8 mouse cellular contexts compared by ENCODE assay signal in the genomic region with DNA sequence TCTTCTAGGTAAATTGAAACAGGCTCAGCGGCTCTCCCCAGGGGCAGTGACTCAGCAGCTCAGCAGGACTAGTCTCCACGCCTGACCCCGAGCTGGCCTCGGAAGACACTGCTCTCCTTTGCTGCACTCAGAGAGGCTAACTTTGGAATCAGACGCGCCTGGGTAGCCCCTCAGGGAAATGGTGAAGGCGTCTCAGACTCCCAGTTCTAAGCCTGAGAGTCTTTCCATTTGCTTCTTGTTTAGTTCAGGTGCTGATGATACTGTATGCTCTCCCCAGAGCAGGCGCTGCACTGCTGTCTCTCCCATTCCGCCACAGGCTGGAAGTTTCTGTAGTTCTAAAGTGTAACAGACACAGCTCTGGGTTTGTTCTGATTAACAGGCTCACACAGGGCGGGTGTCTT. TPM values are rescaled to one million over a fixed set of nuclear protein-coding genes. Genes with fewer than 3 reads are reported as not detected.
DNase-seq lines count a peak whose midpoint lies in the region; ATAC-seq and TF ChIP-seq lines count a peak whose summit lies in the region.

No protein-coding gene starts in this region.

- no peak for TF ChIP-seq CTCF in Patski (IDR thresholded peaks at IDR 0.05)

- H3K9ac ChIP-seq in limb, embryonic 14.5 days (ENCODE audit: low read depth, low read length, severe bottlenecking): peak overlapping the region; percentile 8; the same call in 1 of the 2 replicates
- H3K9ac ChIP-seq in neural tube, embryonic 11.5 days (ENCODE audit: low read length): peak overlapping the region; percentile 19; the same call in 1 of the 2 replicates

- CTCF ChIA-PET in Patski (lab: Charles Lee): interaction anchor here (0.9 to 1.3 kb wide), 5 partner anchors 9 to 96 kb away, joined by 3 to 4 read pairs (median 3); a partner anchor contains a TSS

- H3K4me2 ChIP-seq in limb, embryonic 14.5 days (replicated peaks; ENCODE audit: low read depth, low read length, severe bottlenecking): peak overlapping the region; percentile 43
- H3K4me2 ChIP-seq in neural tube, embryonic 11.5 days (ENCODE audit: low read depth): peak overlapping the region; percentile 35

- WGBS in forebrain, embryonic 10.5 days: 5% methylated on average over 10 of the region's 10 CpGs
- 4% methylated on average over 10 of the region's 10 CpGs for whole genome bisulfite sequencing in hindbrain, embryonic 10.5 days
- whole genome bisulfite sequencing in limb, embryonic 14.5 days: 11% methylated on average over 10 of the region's 10 CpGs
- 4% methylated on average over 10 of the region's 10 CpGs for WGBS in neural tube, embryonic 11.5 days

- DNase-seq in 3134 (ENCODE audit: extremely low read depth, insufficient read length, low spot score) (peak; percentile 53), Patski (ENCODE audit: low read depth, low spot score) (no peak)
- DNase-seq in forebrain, embryonic 10.5 days (ENCODE audit: extremely low spot score, low spot score): peak; percentile 58
- peak; percentile 36 for DNase-seq in hindbrain, embryonic 10.5 days (ENCODE audit: low spot score)
- no peak for DNase-seq in limb, embryonic 14.5 days (ENCODE audit: low spot score)
- peak; percentile 48 for DNase-seq in neural tube, embryonic 11.5 days (ENCODE audit: low spot score)
- no peak for DNase-seq in frontal cortex, postnatal 36 days (ENCODE audit: low spot score in 2 of 2)
- DNase-seq in thymus, postnatal 36 days: no peak

- TF ChIP-seq POLR2A in limb, embryonic 14.5 days (IDR thresholded peaks at IDR 0.05; ENCODE audit: borderline replicate concordance, extremely low read depth, insufficient read depth, insufficient read length): no peak

- H3K27me3 ChIP-seq in Patski: no peaks in the 10 kb centered on the region
- peaks cover 24% of the 10 kb centered on the region for H3K27me3 ChIP-seq in forebrain, embryonic 10.5 days (ENCODE audit: poor library complexity, severe bottlenecking)
- H3K27me3 ChIP-seq in hindbrain, embryonic 10.5 days (ENCODE audit: insufficient read depth, poor library complexity, severe bottlenecking): no peaks in the 10 kb centered on the region; the same call in 1 of the 2 replicates
- H3K27me3 ChIP-seq in limb, embryonic 14.5 days (ENCODE audit: control insufficient read depth, insufficient read depth, low read length): no peaks in the 10 kb centered on the region
- no peaks in the 10 kb centered on the region for H3K27me3 ChIP-seq in neural tube, embryonic 11.5 days (ENCODE audit: control insufficient read depth, insufficient read depth, low read length)

- peak; percentile 61 for ATAC-seq in Patski
- ATAC-seq in limb, embryonic 14.5 days (ENCODE audit: low FRiP score, low read depth): no peak
- ATAC-seq in neural tube, embryonic 11.5 days (ENCODE audit: insufficient read depth, low FRiP score, low TSS enrichment): no peak

- peak overlapping the region; percentile 54 for H3K27ac ChIP-seq in forebrain, embryonic 10.5 days
- peak overlapping the region; percentile 79 for H3K27ac ChIP-seq in hindbrain, embryonic 10.5 days
- H3K27ac ChIP-seq in limb, embryonic 14.5 days (replicated peaks; ENCODE audit: low read depth, low read length): peak overlapping the region; percentile 33
- no peak overlapping the region for H3K27ac ChIP-seq in neural tube, embryonic 11.5 days (ENCODE audit: low read depth, low read length)

- peak overlapping the region; percentile 93 for H3K4me3 ChIP-seq in forebrain, embryonic 10.5 days
- peak overlapping the region; percentile 96 for H3K4me3 ChIP-seq in hindbrain, embryonic 10.5 days
- H3K4me3 ChIP-seq in limb, embryonic 14.5 days (replicated peaks; ENCODE audit: low read length): peak overlapping the region; percentile 18
- peak overlapping the region; percentile 15; the same call in 1 of the 2 replicates for H3K4me3 ChIP-seq in neural tube, embryonic 11.5 days (ENCODE audit: low read depth, low read length)

- POLR2A ChIA-PET in Patski (lab: Charles Lee): interaction anchor here (1.0 kb wide), 1 partner anchor 37 kb away, joined by 5 read pairs; no protein-coding TSS in a partner anchor

- in situ Hi-C loops in Patski (cut with MboI; ENCODE audit: low pct_unique_long_range_greater_than_20kb): no loop called here

- peaks cover 81% of the 10 kb centered on the region for H3K4me1 ChIP-seq in forebrain, embryonic 10.5 days
- H3K4me1 ChIP-seq in hindbrain, embryonic 10.5 days (replicated peaks): peaks cover 84% of the 10 kb centered on the region
- H3K4me1 ChIP-seq in limb, embryonic 14.5 days (ENCODE audit: control insufficient read depth, insufficient read depth, low read length): peaks cover 46% of the 10 kb centered on the region
- peaks cover 17% of the 10 kb centered on the region for H3K4me1 ChIP-seq in neural tube, embryonic 11.5 days (ENCODE audit: control insufficient read depth, insufficient read depth, low read length)

- no peaks in the 10 kb centered on the region for H3K9me3 ChIP-seq in forebrain, embryonic 10.5 days
- no peaks in the 10 kb centered on the region for H3K9me3 ChIP-seq in hindbrain, embryonic 10.5 days
- no peaks in the 10 kb centered on the region for H3K9me3 ChIP-seq in limb, embryonic 14.5 days (ENCODE audit: control insufficient read depth, low read length)
- no peaks in the 10 kb centered on the region for H3K9me3 ChIP-seq in neural tube, embryonic 11.5 days (ENCODE audit: control insufficient read depth, low read length)

- H3K36me3 ChIP-seq in forebrain, embryonic 10.5 days (replicated peaks): peaks cover 38% of the 10 kb centered on the region
- peaks cover 57% of the 10 kb centered on the region for H3K36me3 ChIP-seq in hindbrain, embryonic 10.5 days
- H3K36me3 ChIP-seq in limb, embryonic 14.5 days (ENCODE audit: control insufficient read depth, insufficient read depth, low read length): peaks cover 32% of the 10 kb centered on the region
- H3K36me3 ChIP-seq in neural tube, embryonic 11.5 days (ENCODE audit: control insufficient read depth, insufficient read depth, low read length): no peaks in the 10 kb centered on the region

RNA-seq across cellular contexts. Expression of a gene that starts 5.4 kb away (rescaled TPM):
- polyA plus RNA-seq in Patski (2021): 30.8 TPM
- 9.4 and 9.6 TPM in 2 replicates for polyA plus RNA-seq in forebrain, embryonic 10.5 days (2016; fragmentation: Nextera tagmentation; extraction: Ambion mirVana)
- polyA plus RNA-seq in hindbrain, embryonic 10.5 days (2016; fragmentation: Nextera tagmentation; extraction: Ambion mirVana): 14.4 and 16.1 TPM in 2 replicates
- 27.5 and 38.0 TPM in 2 replicates for polyA plus RNA-seq in limb, embryonic 14.5 days (2012; rRNA removed)
- polyA plus RNA-seq in limb, embryonic 14.5 days (2014; fragmentation: Nextera tagmentation; extraction: Ambion mirVana): 14.8 and 14.9 TPM in 2 replicates
- 16.9 and 17.6 TPM in 2 replicates for polyA plus RNA-seq in neural tube, embryonic 11.5 days (2014; fragmentation: Nextera tagmentation; extraction: Ambion mirVana)

RNA-seq across cellular contexts. Expression of a gene that starts 28.4 kb away (rescaled TPM):
- polyA plus RNA-seq in Patski (2021): 0.13 TPM
- polyA plus RNA-seq in forebrain, embryonic 10.5 days (2016; fragmentation: Nextera tagmentation; extraction: Ambion mirVana): 0.76 and 1.3 TPM in 2 replicates
- polyA plus RNA-seq in hindbrain, embryonic 10.5 days (2016; fragmentation: Nextera tagmentation; extraction: Ambion mirVana): 9.0 TPM in 2 replicates
- polyA plus RNA-seq in limb, embryonic 14.5 days (2012; rRNA removed): 2.2 and 2.8 TPM in 2 replicates
- 1.8 and 2.1 TPM in 2 replicates for polyA plus RNA-seq in limb, embryonic 14.5 days (2014; fragmentation: Nextera tagmentation; extraction: Ambion mirVana)
- polyA plus RNA-seq in neural tube, embryonic 11.5 days (2014; fragmentation: Nextera tagmentation; extraction: Ambion mirVana): 4.0 and 4.4 TPM in 2 replicates

Comparison
In these comparisons a context has a peak if more than half of its experiments do, and no peak if none do; other contexts are left out.
1. DNase-seq: peak in 3134 (single experiment), forebrain, embryonic 10.5 days (single experiment), hindbrain, embryonic 10.5 days (single experiment) and neural tube, embryonic 11.5 days (single experiment); none in Patski (single experiment), limb, embryonic 14.5 days (single experiment), frontal cortex, postnatal 36 days (0 of 2) and thymus, postnatal 36 days (0 of 2).
2. H3K4me3 ChIP-seq: peak in every context shown above with its lines; median percentile 96 in hindbrain, embryonic 10.5 days; 93 in forebrain, embryonic 10.5 days; 18 in limb, embryonic 14.5 days; 15 in neural tube, embryonic 11.5 days.